Mouse (Mus musculus): ENCODE measurements around the gene Rpusd3. TPM values are rescaled to one million over a fixed set of nuclear protein-coding genes. Genes with fewer than 3 reads are reported as not detected.
A peak's percentile ranks its signal among the peaks of the same experiment; 100 is the strongest.

Rpusd3 gene
- polyA plus RNA-seq, 1 experiment from 2014 or later: 25.7 TPM

GRCm38 (mm10) chr6:113379246-113379645 lies 39.9 kb downstream of the Rpusd3 start:
- H3K36me3 ChIP-seq (replicated peaks; ENCODE audit: control insufficient read depth, insufficient read depth, low read depth, low read length): peaks cover 11% of the 10 kb centered on the region
- H3K9me3 ChIP-seq (replicated peaks; ENCODE audit: control insufficient read depth, low read length): no peaks in the 10 kb centered on the region
- no peaks in the 10 kb centered on the region for H3K4me1 ChIP-seq (ENCODE audit: control insufficient read depth, insufficient read depth, low read length)
- DNase-seq (ENCODE audit: low spot score) (no peak), ATAC-seq (replicated peaks; ENCODE audit: insufficient number of reproducible peaks, low FRiP score, low TSS enrichment, low read depth) (no peak)
- no peak overlapping the region for H3K27ac ChIP-seq (replicated peaks; ENCODE audit: low read depth, low read length)
- H3K4me3 ChIP-seq (ENCODE audit: low read depth, low read length): peak overlapping the region; percentile 88
- H3K4me2 ChIP-seq (ENCODE audit: low read depth, low read length): peak overlapping the region; percentile 54; the same call in 1 of the 2 replicates
- WGBS: 87% methylated on average over 6 of the region's 6 CpGs
- no peak overlapping the region for H3K9ac ChIP-seq (replicated peaks; ENCODE audit: low read length)
- no peaks in the 10 kb centered on the region for H3K27me3 ChIP-seq (ENCODE audit: control insufficient read depth, insufficient read depth, low read length)

- Histone ChIP-seq H3K27ac (replicated peaks; ENCODE audit: low read depth, low read length) (peak within 1 kb of the TSS; percentile 82), H3K9me3 (replicated peaks; ENCODE audit: control insufficient read depth, low read length) (no peaks in the 10 kb centered on the region), H3K27me3 (ENCODE audit: control insufficient read depth, insufficient read depth, low read length) (no peaks in the 10 kb centered on the region), H3K9ac (replicated peaks; ENCODE audit: low read length) (peak within 1 kb of the TSS; percentile 87), H3K36me3 (replicated peaks; ENCODE audit: control insufficient read depth, insufficient read depth, low read depth, low read length) (peaks cover 5% of the 10 kb centered on the region), H3K4me3 (ENCODE audit: low read depth, low read length) (peak within 1 kb of the TSS; percentile 88), H3K4me1 (ENCODE audit: control insufficient read depth, insufficient read depth, low read length) (no peaks in the 10 kb centered on the region), H3K4me2 (ENCODE audit: low read depth, low read length) (peak within 1 kb of the TSS; percentile 54)
- DNase-seq (ENCODE audit: low spot score): peak; percentile 95
- whole genome bisulfite sequencing: under 1% methylated on average over 61 of the region's 61 CpGs
- peak; percentile 96 for ATAC-seq (replicated peaks; ENCODE audit: insufficient number of reproducible peaks, low FRiP score, low TSS enrichment, low read depth)
Observed at GRCm38 (mm10) chr6:113377496-113378385, 41.4 kb downstream of the Rpusd3 start, which contains the start of the genes Tada3 and Arpc4. Gene Tada3, minus strand, starts transcription at chr6:113377883. Gene Arpc4, plus strand, starts transcription at chr6:113378115.

- ATAC-seq (replicated peaks; ENCODE audit: insufficient number of reproducible peaks, low FRiP score, low TSS enrichment, low read depth) (no peak; the same call in 1 of the 2 replicates), DNase-seq (ENCODE audit: low spot score) (no peak)
- peaks cover 7% of the 10 kb centered on the region for H3K36me3 ChIP-seq (replicated peaks; ENCODE audit: control insufficient read depth, insufficient read depth, low read depth, low read length)
- peak overlapping the region; percentile 87 for H3K9ac ChIP-seq (replicated peaks; ENCODE audit: low read length)
- WGBS: 9% methylated on average over 7 of the region's 7 CpGs
- no peaks in the 10 kb centered on the region for H3K9me3 ChIP-seq (replicated peaks; ENCODE audit: control insufficient read depth, low read length)
- H3K4me2 ChIP-seq (ENCODE audit: low read depth, low read length): peak overlapping the region; percentile 54
- peak overlapping the region; percentile 82 for H3K27ac ChIP-seq (replicated peaks; ENCODE audit: low read depth, low read length)
- no peaks in the 10 kb centered on the region for H3K4me1 ChIP-seq (ENCODE audit: control insufficient read depth, insufficient read depth, low read length)
- H3K27me3 ChIP-seq (ENCODE audit: control insufficient read depth, insufficient read depth, low read length): no peaks in the 10 kb centered on the region
- peak overlapping the region; percentile 88 for H3K4me3 ChIP-seq (ENCODE audit: low read depth, low read length)
Observed at GRCm38 (mm10) chr6:113377172-113377495, 42.0 kb downstream of the Rpusd3 start.

GRCm38 (mm10) chr6:113373491-113373890 lies 45.6 kb downstream of the Rpusd3 start:
- no peak overlapping the region for H3K27ac ChIP-seq (replicated peaks; ENCODE audit: low read depth, low read length)
- no peak for ATAC-seq (replicated peaks; ENCODE audit: insufficient number of reproducible peaks, low FRiP score, low TSS enrichment, low read depth)
- peaks cover 7% of the 10 kb centered on the region for H3K36me3 ChIP-seq (replicated peaks; ENCODE audit: control insufficient read depth, insufficient read depth, low read depth, low read length)
- H3K4me3 ChIP-seq (ENCODE audit: low read depth, low read length): no peak overlapping the region
- no peak overlapping the region for H3K4me2 ChIP-seq (ENCODE audit: low read depth, low read length)
- 93% methylated on average over 4 of the region's 4 CpGs for WGBS
- no peaks in the 10 kb centered on the region for H3K9me3 ChIP-seq (replicated peaks; ENCODE audit: control insufficient read depth, low read length)
- no peaks in the 10 kb centered on the region for H3K27me3 ChIP-seq (ENCODE audit: control insufficient read depth, insufficient read depth, low read length)
- DNase-seq (ENCODE audit: low spot score): no peak
- H3K4me1 ChIP-seq (ENCODE audit: control insufficient read depth, insufficient read depth, low read length): no peaks in the 10 kb centered on the region
- H3K9ac ChIP-seq (replicated peaks; ENCODE audit: low read length): no peak overlapping the region

- no peak for ATAC-seq (replicated peaks; ENCODE audit: insufficient number of reproducible peaks, low FRiP score, low TSS enrichment, low read depth)
- no peaks in the 10 kb centered on the region for H3K9me3 ChIP-seq (replicated peaks; ENCODE audit: control insufficient read depth, low read length)
- no peak overlapping the region for H3K27ac ChIP-seq (replicated peaks; ENCODE audit: low read depth, low read length)
- no peaks in the 10 kb centered on the region for H3K4me1 ChIP-seq (ENCODE audit: control insufficient read depth, insufficient read depth, low read length)
- no peaks in the 10 kb centered on the region for H3K27me3 ChIP-seq (ENCODE audit: control insufficient read depth, insufficient read depth, low read length)
- peaks cover 7% of the 10 kb centered on the region for H3K36me3 ChIP-seq (replicated peaks; ENCODE audit: control insufficient read depth, insufficient read depth, low read depth, low read length)
- 92% methylated on average over 20 of the region's 20 CpGs for WGBS
- H3K4me3 ChIP-seq (ENCODE audit: low read depth, low read length): no peak overlapping the region
- H3K4me2 ChIP-seq (ENCODE audit: low read depth, low read length): no peak overlapping the region
- H3K9ac ChIP-seq (replicated peaks; ENCODE audit: low read length): no peak overlapping the region
- DNase-seq (ENCODE audit: low spot score): no peak
Observed at GRCm38 (mm10) chr6:113370194-113370929, 48.8 kb downstream of the Rpusd3 start.

GRCm38 (mm10) chr6:113368577-113368976 lies 50.6 kb downstream of the Rpusd3 start:
- Histone ChIP-seq H3K27me3 (ENCODE audit: control insufficient read depth, insufficient read depth, low read length) (no peaks in the 10 kb centered on the region), H3K9ac (replicated peaks; ENCODE audit: low read length) (no peak overlapping the region), H3K9me3 (replicated peaks; ENCODE audit: control insufficient read depth, low read length) (no peaks in the 10 kb centered on the region), H3K4me1 (ENCODE audit: control insufficient read depth, insufficient read depth, low read length) (no peaks in the 10 kb centered on the region), H3K27ac (replicated peaks; ENCODE audit: low read depth, low read length) (no peak overlapping the region), H3K4me2 (ENCODE audit: low read depth, low read length) (no peak overlapping the region), H3K36me3 (replicated peaks; ENCODE audit: control insufficient read depth, insufficient read depth, low read depth, low read length) (peaks cover 3% of the 10 kb centered on the region; the same call in 1 of the 2 replicates), H3K4me3 (ENCODE audit: low read depth, low read length) (no peak overlapping the region)
- DNase-seq (ENCODE audit: low spot score) (no peak), ATAC-seq (replicated peaks; ENCODE audit: insufficient number of reproducible peaks, low FRiP score, low TSS enrichment, low read depth) (no peak)
- WGBS: 85% methylated on average over 5 of the region's 5 CpGs

GRCm38 (mm10) chr6:113368124-113368523 lies 51.0 kb downstream of the Rpusd3 start:
- Histone ChIP-seq H3K36me3 (replicated peaks; ENCODE audit: control insufficient read depth, insufficient read depth, low read depth, low read length) (peaks cover 3% of the 10 kb centered on the region; the same call in 1 of the 2 replicates), H3K9me3 (replicated peaks; ENCODE audit: control insufficient read depth, low read length) (no peaks in the 10 kb centered on the region), H3K4me3 (ENCODE audit: low read depth, low read length) (no peak overlapping the region), H3K9ac (replicated peaks; ENCODE audit: low read length) (no peak overlapping the region), H3K4me2 (ENCODE audit: low read depth, low read length) (no peak overlapping the region), H3K4me1 (ENCODE audit: control insufficient read depth, insufficient read depth, low read length) (no peaks in the 10 kb centered on the region), H3K27me3 (ENCODE audit: control insufficient read depth, insufficient read depth, low read length) (no peaks in the 10 kb centered on the region), H3K27ac (replicated peaks; ENCODE audit: low read depth, low read length) (no peak overlapping the region)
- 88% methylated on average over 7 of the region's 7 CpGs for WGBS
- DNase-seq (ENCODE audit: low spot score) (no peak), ATAC-seq (replicated peaks; ENCODE audit: insufficient number of reproducible peaks, low FRiP score, low TSS enrichment, low read depth) (no peak)

- Histone ChIP-seq H3K4me1 (ENCODE audit: control insufficient read depth, insufficient read depth, low read length) (no peaks in the 10 kb centered on the region), H3K9ac (replicated peaks; ENCODE audit: low read length) (no peak overlapping the region), H3K27me3 (ENCODE audit: control insufficient read depth, insufficient read depth, low read length) (no peaks in the 10 kb centered on the region), H3K9me3 (replicated peaks; ENCODE audit: control insufficient read depth, low read length) (no peaks in the 10 kb centered on the region), H3K27ac (replicated peaks; ENCODE audit: low read depth, low read length) (no peak overlapping the region), H3K4me3 (ENCODE audit: low read depth, low read length) (no peak overlapping the region), H3K4me2 (ENCODE audit: low read depth, low read length) (no peak overlapping the region), H3K36me3 (replicated peaks; ENCODE audit: control insufficient read depth, insufficient read depth, low read depth, low read length) (peaks cover 3% of the 10 kb centered on the region; the same call in 1 of the 2 replicates)
- ATAC-seq (replicated peaks; ENCODE audit: insufficient number of reproducible peaks, low FRiP score, low TSS enrichment, low read depth): no peak
- 95% methylated on average over 1 of the region's 1 CpGs for WGBS
- DNase-seq (ENCODE audit: low spot score): no peak
Observed at GRCm38 (mm10) chr6:113367574-113367973, 51.6 kb downstream of the Rpusd3 start.
